Mouse (Mus musculus) CH12.LX (cell line): ENCODE data around the gene Mest.

Source experiments
- EP300 ChIP-seq: IDR thresholded peaks from 2 replicates; pipeline ENCODE4 v1.6.1; 2011; ENCODE audit warnings: low read length, improper control_type of control experiment
- MAFK ChIP-seq: IDR thresholded peaks from 2 replicates; pipeline ENCODE4 v1.6.1; 2011; ENCODE audit warnings: low read length, improper control_type of control experiment; ENCODE audit not compliant: insufficient replicate concordance
- MXI1 ChIP-seq: IDR thresholded peaks from 2 replicates; pipeline ENCODE4 v1.6.1; 2011; ENCODE audit warnings: mild to moderate bottlenecking, low read depth, low read length, improper control_type of control experiment
- UBTF ChIP-seq: IDR thresholded peaks from 2 replicates; pipeline ENCODE4 v1.6.1; 2012; ENCODE audit warnings: low read depth, mild to moderate bottlenecking, inconsistent platforms, low read length, improper control_type of control experiment, moderate library complexity
- USF1 ChIP-seq: IDR thresholded peaks from 2 replicates; pipeline ENCODE4 v1.6.1; 2014; ENCODE audit warnings: low read depth, mild to moderate bottlenecking, inconsistent platforms, low read length, improper control_type of control experiment

DNA sequence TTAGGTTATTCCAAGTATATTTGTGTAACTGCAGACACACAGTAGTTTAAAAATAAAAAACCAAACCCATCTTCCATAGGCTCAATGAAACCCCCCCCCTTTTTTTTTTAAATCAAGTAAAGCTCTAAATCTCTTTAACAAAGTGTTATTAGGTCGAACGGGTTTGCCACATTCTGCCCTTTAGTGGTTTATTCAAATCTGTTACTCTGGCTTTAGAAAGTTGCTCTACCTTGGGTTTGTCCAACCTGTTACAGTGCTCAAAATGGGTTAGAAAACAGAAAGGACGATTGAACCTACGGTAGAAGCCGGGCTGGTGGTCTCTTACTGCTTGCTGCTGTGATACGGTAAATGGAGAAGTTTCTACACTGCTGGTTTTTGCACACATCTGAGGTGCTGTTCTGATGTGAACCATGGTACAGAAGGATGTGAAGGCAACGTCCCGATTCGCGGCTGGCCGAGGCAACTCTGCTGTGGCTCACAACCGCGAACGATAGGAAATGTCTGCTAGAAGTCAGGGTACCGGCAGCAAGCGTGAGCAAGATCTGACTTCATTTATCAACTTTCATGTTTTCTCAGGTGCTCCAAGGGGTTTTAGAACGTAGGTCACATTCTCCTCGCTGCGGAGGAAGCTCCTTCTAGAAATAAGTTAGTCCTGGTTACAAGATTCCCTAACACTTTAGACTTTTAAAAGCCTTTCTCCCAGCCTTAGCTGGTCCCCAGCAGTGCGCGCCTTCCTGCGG, 11.8 kb downstream of the Mest start:
- TF ChIP-seq EP300 (no peak), MXI1 (no peak), USF1 (no peak), MAFK (no peak), UBTF (no peak)
